Mouse (Mus musculus) neural tube, embryonic 14.5 days (tissue): ENCODE data around the gene Lama2. TPM values are rescaled to one million over a fixed set of nuclear protein-coding genes. Genes with fewer than 3 reads are reported as not detected.
"Not testable (repeated sequence)": the region's sequence is repeated elsewhere in the genome, so short reads cannot be mapped to it uniquely, and the experiment has no call there.

Experiments
- ATAC-seq: fragments of 200-750 bp; cut with Nextera tagmentation; 2 replicates; pipeline ENCODE4 v1.8.0; 2017; ENCODE audit warnings: low read depth, mild to moderate bottlenecking, moderate TSS enrichment, moderate library complexity
- H3K27ac ChIP-seq: fragments of 300-500 bp; sonication (generic); 2 replicates; pipeline ENCODE4 v1.5.1; 2014; ENCODE audit warnings: low read depth, mild to moderate bottlenecking, control low read depth, low read length, moderate library complexity, mixed read lengths
- H3K27me3 ChIP-seq: fragments of 300-500 bp; sonication (generic); 2 replicates; pipeline ENCODE4 v1.6.1; 2014; ENCODE audit warnings: low read length; ENCODE audit not compliant: control insufficient read depth, insufficient read depth
- H3K36me3 ChIP-seq: fragments of 300-500 bp; sonication (generic); 2 replicates; pipeline ENCODE4 v1.6.1; 2014; ENCODE audit warnings: low read length, mixed read lengths; ENCODE audit not compliant: control insufficient read depth, insufficient read depth
- H3K4me1 ChIP-seq: fragments of 300-500 bp; sonication (generic); 2 replicates; pipeline ENCODE4 v1.6.1; 2014; ENCODE audit warnings: low read length; ENCODE audit not compliant: control insufficient read depth, insufficient read depth
- H3K4me2 ChIP-seq: fragments of 300-500 bp; sonication (generic); 2 replicates; pipeline ENCODE4 v1.6.1; 2014; ENCODE audit warnings: mild to moderate bottlenecking, low read depth, low read length, control low read depth
- H3K4me3 ChIP-seq: fragments of 300-500 bp; sonication (generic); 2 replicates; pipeline ENCODE4 v1.5.1; 2014; ENCODE audit warnings: low read depth, low read length, control low read depth, mixed read lengths
- H3K9ac ChIP-seq: fragments of 300-500 bp; sonication (generic); replicated peaks from 2 replicates; pipeline ENCODE4 v1.6.1; 2014; ENCODE audit warnings: low read depth, mild to moderate bottlenecking, control low read depth, low read length, mixed read lengths
- H3K9me3 ChIP-seq: fragments of 300-500 bp; sonication (generic); 2 replicates; pipeline ENCODE4 v1.6.1; 2016; ENCODE audit warnings: low read length; ENCODE audit not compliant: control insufficient read depth
- WGBS: fragments of 180-500 bp; shearing (Covaris S2); extraction: QIAGEN DNeasy Blood & Tissue Kit; methylation state at CpG from one replicate; pipeline ENCODE4 v1.1.7; 2014; 5-methylcytosine and 5-hydroxymethylcytosine counted together
- polyA plus RNA-seq: library from polyadenylated mRNA; unstranded; fragments of >200 nt; fragmentation: Nextera tagmentation; extraction: Ambion mirVana; gene quantifications from 2 replicates; pipeline ENCODE4 v1.2.1, GENCODE M21; 2014

Lama2 gene
- polyA plus RNA-seq, 1 experiment from 2014 or later = 0.86 TPM

DNA sequence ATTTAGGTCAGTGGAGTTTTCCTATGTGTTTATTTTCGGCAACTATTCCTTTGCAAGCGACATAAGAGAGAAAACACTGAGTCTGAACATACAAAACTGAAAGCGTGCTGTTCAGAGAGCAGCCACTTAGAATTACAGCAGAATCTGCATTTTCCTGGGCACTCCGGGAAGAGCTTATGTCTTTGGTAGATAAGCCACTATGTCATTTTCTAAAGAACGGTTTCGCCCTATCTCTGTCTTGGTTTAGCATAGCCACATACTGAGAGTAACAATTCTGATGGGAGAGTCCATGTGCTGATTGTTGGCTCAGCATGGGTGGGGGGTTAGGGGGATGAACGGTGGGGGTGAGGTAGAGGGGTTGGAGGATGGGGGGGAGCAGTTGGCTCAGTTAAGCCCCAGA lies 669.1 kb downstream of the Lama2 start:
- no peaks in the 10 kb centered on the region for H3K36me3 ChIP-seq

DNA sequence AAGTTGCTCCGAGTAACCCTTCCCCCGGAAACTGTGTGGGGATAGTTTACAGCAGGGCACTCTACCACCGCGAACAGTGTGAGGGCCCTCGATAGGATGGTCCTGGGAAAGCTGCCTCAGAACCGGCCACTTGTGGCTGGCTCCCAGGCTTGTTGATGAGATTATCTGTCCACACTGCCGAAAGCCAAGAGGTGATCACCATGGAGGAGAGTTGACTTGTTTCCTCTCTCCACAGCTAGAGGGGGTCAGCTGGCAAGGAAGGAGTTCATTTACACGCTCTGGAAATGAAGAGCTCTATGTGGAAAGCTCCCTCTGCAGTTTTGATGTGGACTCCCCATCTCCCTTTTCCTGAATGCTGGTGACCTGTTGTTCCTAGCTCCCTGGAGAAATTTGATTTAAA lies 669.9 kb downstream of the Lama2 start:
- Histone ChIP-seq H3K4me1 (no peaks in the 10 kb centered on the region), H3K27ac (no peak overlapping the region), H3K9ac (no peak overlapping the region), H3K27me3 (no peaks in the 10 kb centered on the region), H3K4me3 (no peak overlapping the region), H3K9me3 (no peaks in the 10 kb centered on the region), H3K36me3 (no peaks in the 10 kb centered on the region), H3K4me2 (no peak overlapping the region)
- no peak for ATAC-seq
- 79% methylated on average over 8 of the region's 8 CpGs for WGBS

More for the DNA sequence above, 669.1 kb downstream of the Lama2 start:
- Histone ChIP-seq H3K27ac (no peak overlapping the region), H3K9me3 (no peaks in the 10 kb centered on the region), H3K27me3 (no peaks in the 10 kb centered on the region), H3K4me1 (no peaks in the 10 kb centered on the region), H3K4me3 (no peak overlapping the region), H3K9ac (no peak overlapping the region), H3K4me2 (no peak overlapping the region)
- ATAC-seq = no peak
- WGBS = 90% methylated on average over 7 of the region's 7 CpGs

DNA sequence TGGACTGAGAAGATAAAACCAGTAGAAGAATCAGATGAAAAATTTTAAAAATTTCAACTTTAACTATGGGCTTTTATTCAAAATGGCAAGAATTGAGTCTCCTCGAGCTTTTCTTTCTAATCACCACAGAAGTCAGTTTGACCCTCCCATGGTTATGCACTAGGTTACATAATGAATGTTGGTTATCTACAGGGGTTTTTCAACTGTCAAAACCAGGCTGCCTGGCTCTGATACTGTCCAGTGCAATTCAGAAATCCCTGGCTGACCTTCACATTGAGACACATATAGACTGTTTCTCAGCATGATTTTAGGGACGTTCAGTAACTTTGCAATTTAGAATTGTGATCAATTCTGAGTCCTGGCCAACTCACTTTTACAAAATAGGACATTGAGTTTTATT lies 671.2 kb downstream of the Lama2 start:
- Histone ChIP-seq H3K4me2 (no peak overlapping the region), H3K4me1 (no peaks in the 10 kb centered on the region), H3K9me3 (no peaks in the 10 kb centered on the region), H3K36me3 (no peaks in the 10 kb centered on the region), H3K4me3 (no peak overlapping the region), H3K9ac (no peak overlapping the region), H3K27me3 (no peaks in the 10 kb centered on the region), H3K27ac (no peak overlapping the region)
- WGBS = 81% methylated on average over 2 of the region's 2 CpGs
- no peak for ATAC-seq

DNA sequence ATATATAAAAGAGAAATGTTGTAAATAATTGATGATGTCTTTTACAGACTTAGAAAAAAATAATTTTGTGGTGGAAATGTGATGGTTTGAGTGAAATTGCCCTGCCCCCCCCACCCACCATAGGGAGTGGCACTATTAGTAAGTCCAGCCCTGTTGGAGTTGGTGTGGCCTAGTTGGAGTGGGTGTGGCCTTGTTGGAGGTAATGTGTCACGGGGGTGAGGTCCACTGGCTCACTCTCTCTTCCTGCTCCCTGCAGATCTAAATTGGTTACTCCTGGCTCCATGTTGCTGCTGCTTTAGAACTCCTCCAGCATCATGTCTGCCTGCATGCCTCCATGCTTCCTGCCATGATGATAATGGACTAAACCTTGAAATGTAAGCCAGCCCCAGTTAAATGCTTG lies 680.0 kb downstream of the Lama2 start:
- H3K4me3 ChIP-seq = no peak overlapping the region
- WGBS = 56% methylated on average over 1 of the region's 1 CpGs
- H3K27me3 ChIP-seq = no peaks in the 10 kb centered on the region
- H3K4me1 ChIP-seq = no peaks in the 10 kb centered on the region
- no peaks in the 10 kb centered on the region for H3K36me3 ChIP-seq
- no peak overlapping the region for H3K9ac ChIP-seq
- H3K9me3 ChIP-seq = no peaks in the 10 kb centered on the region
- no peak overlapping the region for H3K4me2 ChIP-seq
- ATAC-seq = no peak
- H3K27ac ChIP-seq = no peak overlapping the region

DNA sequence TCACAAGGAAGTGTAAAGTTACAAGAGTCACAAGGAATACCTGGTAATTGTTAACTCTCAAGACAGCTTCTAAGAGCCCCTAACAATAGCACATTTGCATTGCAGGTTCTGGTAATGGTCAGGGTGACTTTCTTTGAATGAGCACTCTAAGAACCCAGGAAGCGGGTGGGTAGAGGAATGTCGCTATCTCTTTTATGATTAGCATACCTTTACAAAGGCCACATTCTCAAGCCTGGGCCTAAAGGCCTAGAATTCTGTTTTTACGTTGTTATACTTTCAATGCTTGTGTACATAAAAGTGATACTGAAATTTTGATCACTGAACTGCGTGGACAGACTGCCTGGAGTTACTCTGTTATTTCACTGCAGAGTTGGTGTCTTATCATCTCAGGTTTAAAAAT lies 681.1 kb downstream of the Lama2 start:
- not testable (repeated sequence) for ATAC-seq, H3K36me3 ChIP-seq, H3K4me1 ChIP-seq, H3K27ac ChIP-seq, H3K27me3 ChIP-seq, H3K9me3 ChIP-seq, H3K4me3 ChIP-seq, H3K9ac ChIP-seq, H3K4me2 ChIP-seq
- 81% methylated on average over 4 of the region's 4 CpGs for WGBS

DNA sequence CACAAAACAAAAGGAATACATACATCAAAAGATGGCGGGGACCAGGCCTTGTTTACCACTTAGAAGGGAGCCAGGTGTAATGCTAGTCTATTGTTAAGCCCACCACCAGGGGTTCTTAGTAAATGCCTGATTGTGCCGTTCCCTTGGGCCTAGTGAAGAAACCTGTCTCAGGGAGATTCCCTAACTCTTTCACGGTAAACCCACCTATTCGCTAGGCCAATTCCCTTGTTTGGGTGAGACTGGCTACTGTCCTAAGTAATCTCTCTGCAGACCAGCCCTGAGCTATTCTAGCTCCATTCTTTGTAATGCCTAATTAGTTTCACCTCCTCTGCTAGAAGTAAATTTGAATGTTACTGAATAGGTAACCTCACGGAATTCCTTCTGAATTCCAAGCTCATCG lies 683.5 kb downstream of the Lama2 start:
- ATAC-seq, H3K4me3 ChIP-seq, H3K9ac ChIP-seq, H3K27me3 ChIP-seq, H3K36me3 ChIP-seq, H3K4me2 ChIP-seq, H3K4me1 ChIP-seq, H3K9me3 ChIP-seq, H3K27ac ChIP-seq: not testable (repeated sequence)
- WGBS = 87% methylated on average over 6 of the region's 6 CpGs
